Mouse (Mus musculus): ENCODE results near the gene Nrd1.

GRCm38 (mm10) chr4:109008046-109008445 lies 7.6 kb downstream of the Nrd1 start:
- TF ChIP-seq POLR2A (IDR thresholded peaks at IDR 0.05; ENCODE audit: control insufficient read depth in 1 of 2, insufficient read depth in 1 of 2, low read depth in 1 of 2, low read length in 2 of 2, poor library complexity in 1 of 2) (no peak), SIN3A (IDR thresholded peaks at IDR 0.05; ENCODE audit: low read length) (no peak), GABPA (IDR thresholded peaks at IDR 0.05; ENCODE audit: low read depth, low read length) (no peak), ZKSCAN1 (IDR thresholded peaks at IDR 0.05; ENCODE audit: low read depth, low read length) (no peak), CTCF (IDR thresholded peaks at IDR 0.05 in 2 of 3, conservative IDR thresholded peaks at IDR 0.05 in 1 of 3; ENCODE audit: control insufficient read depth in 1 of 3, insufficient read depth in 1 of 3, low read depth in 2 of 3, low read length in 3 of 3, poor library complexity in 1 of 3, severe bottlenecking in 1 of 3) (no peak), TBP (IDR thresholded peaks at IDR 0.05; ENCODE audit: low read depth, low read length) (no peak), POLR2AphosphoS2 (IDR thresholded peaks at IDR 0.05; ENCODE audit: low read length) (no peak), GATA1 (IDR thresholded peaks at IDR 0.05; ENCODE audit: low read depth, low read length) (no peak), CHD2 (IDR thresholded peaks at IDR 0.05; ENCODE audit: low read length) (no peak), EP300 (IDR thresholded peaks at IDR 0.05; ENCODE audit: low read depth in 1 of 2, low read length in 2 of 2) (no peak), MYC (IDR thresholded peaks at IDR 0.05; ENCODE audit: low read depth, low read length) (no peak), ZNF384 (IDR thresholded peaks at IDR 0.05; ENCODE audit: low read depth, low read length) (no peak), SMC3 (IDR thresholded peaks at IDR 0.05; ENCODE audit: low read depth, low read length) (no peak)

All from MEL (cell line).